Mouse (Mus musculus) forebrain, embryonic 10.5 days (tissue): ENCODE results near the gene Vamp4. TPM values are rescaled to one million over a fixed set of nuclear protein-coding genes. Genes with fewer than 3 reads are reported as not detected.
"Not testable (repeated sequence)": the region's sequence is repeated elsewhere in the genome, so short reads cannot be mapped to it uniquely, and the experiment has no call there.

ENCODE experiments used
- DNase-seq: peaks from one replicate; pipeline ENCODE4 v3.0.0-alpha.2; 2017; ENCODE audit warnings: low spot score; ENCODE audit errors: extremely low spot score
- H3K27ac ChIP-seq: fragments of 300-500 bp; sonication (generic); 2 replicates; pipeline ENCODE4 v1.5.1; 2016; ENCODE audit warnings: mild to moderate bottlenecking
- H3K27me3 ChIP-seq: fragments of 300-500 bp; sonication (generic); 2 replicates; pipeline ENCODE4 v1.6.1; 2016; ENCODE audit warnings: mild to moderate bottlenecking; ENCODE audit not compliant: poor library complexity, severe bottlenecking
- H3K36me3 ChIP-seq: fragments of 300-500 bp; sonication (generic); replicated peaks from 2 replicates; pipeline ENCODE4 v1.6.1; 2016; ENCODE audit warnings: mild to moderate bottlenecking, moderate library complexity
- H3K4me1 ChIP-seq: fragments of 300-500 bp; sonication (generic); 2 replicates; pipeline ENCODE4 v1.6.1; 2016
- H3K4me3 ChIP-seq: fragments of 300-500 bp; sonication (generic); 2 replicates; pipeline ENCODE4 v1.5.1; 2016; ENCODE audit warnings: mild to moderate bottlenecking, moderate library complexity
- H3K9me3 ChIP-seq: fragments of 300-500 bp; sonication (generic); 2 replicates; pipeline ENCODE4 v1.6.1; 2016; ENCODE audit warnings: mild to moderate bottlenecking, moderate library complexity
- WGBS: fragments of 180-500 bp; shearing (Covaris S2); methylation state at CpG from one replicate; pipeline ENCODE4 v1.1.7; 2016; 5-methylcytosine and 5-hydroxymethylcytosine counted together
- polyA plus RNA-seq: library from polyadenylated mRNA; unstranded; fragments of >200 nt; fragmentation: Nextera tagmentation; extraction: Ambion mirVana; gene quantifications from 2 replicates; pipeline ENCODE4 v1.2.1, GENCODE M21; 2016

Vamp4 gene
- polyA plus RNA-seq, 1 experiment from 2014 or later, result 49.0 TPM

DNA sequence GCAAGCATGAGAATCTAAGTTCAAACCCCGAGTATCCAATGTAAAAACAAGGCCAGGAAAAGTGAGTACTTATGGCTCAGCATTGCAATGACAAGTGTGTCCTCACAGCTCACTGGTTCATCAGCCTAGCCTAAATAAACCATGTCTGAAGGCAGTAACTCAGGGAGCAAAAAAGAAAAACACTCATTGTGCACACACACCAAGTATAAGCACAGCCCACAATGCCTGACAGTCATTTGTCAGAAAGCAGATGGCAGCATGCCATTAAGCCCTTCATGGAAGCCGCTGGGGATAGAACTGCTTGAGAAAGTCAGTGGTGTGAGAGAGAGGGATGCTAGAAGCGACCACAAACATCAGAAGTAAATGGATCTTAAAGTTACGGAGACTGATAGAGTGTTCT lies 31.0 kb downstream of the Vamp4 start:
- no peak overlapping the region for H3K4me3 ChIP-seq
- H3K36me3 ChIP-seq, result peaks cover 36% of the 10 kb centered on the region
- no peaks in the 10 kb centered on the region for H3K9me3 ChIP-seq
- DNase-seq, result no peak
- H3K4me1 ChIP-seq, result no peaks in the 10 kb centered on the region
- H3K27ac ChIP-seq, result no peak overlapping the region
- H3K27me3 ChIP-seq, result no peaks in the 10 kb centered on the region
- 85% methylated on average over 4 of the region's 4 CpGs for WGBS

DNA sequence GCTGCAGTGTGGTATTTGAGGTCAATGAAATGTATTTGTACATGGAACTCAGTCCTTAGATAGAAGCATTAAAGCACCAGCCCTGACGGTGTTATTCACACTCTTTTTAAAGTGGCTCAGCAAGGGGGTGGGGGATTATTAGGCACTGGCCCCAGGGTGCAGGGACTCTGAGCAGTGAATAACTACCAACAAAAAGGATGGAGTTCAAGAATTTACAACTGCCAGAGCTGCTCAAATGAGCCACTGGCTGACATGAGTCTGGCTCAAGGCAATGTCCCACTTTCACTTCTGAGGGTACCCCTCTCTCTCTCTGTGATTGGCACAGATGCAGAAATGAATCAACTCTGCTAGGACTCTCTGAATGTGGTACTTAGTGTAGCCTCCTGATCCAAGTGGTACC lies 37.8 kb downstream of the Vamp4 start:
- no peak for DNase-seq
- peaks cover 4% of the 10 kb centered on the region; the same call in 1 of the 2 replicates for H3K36me3 ChIP-seq
- no peaks in the 10 kb centered on the region for H3K27me3 ChIP-seq
- no peak overlapping the region for H3K27ac ChIP-seq
- peaks cover 33% of the 10 kb centered on the region for H3K4me1 ChIP-seq
- WGBS, result 2% methylated on average over 1 of the region's 1 CpGs
- no peaks in the 10 kb centered on the region for H3K9me3 ChIP-seq
- H3K4me3 ChIP-seq, result no peak overlapping the region

DNA sequence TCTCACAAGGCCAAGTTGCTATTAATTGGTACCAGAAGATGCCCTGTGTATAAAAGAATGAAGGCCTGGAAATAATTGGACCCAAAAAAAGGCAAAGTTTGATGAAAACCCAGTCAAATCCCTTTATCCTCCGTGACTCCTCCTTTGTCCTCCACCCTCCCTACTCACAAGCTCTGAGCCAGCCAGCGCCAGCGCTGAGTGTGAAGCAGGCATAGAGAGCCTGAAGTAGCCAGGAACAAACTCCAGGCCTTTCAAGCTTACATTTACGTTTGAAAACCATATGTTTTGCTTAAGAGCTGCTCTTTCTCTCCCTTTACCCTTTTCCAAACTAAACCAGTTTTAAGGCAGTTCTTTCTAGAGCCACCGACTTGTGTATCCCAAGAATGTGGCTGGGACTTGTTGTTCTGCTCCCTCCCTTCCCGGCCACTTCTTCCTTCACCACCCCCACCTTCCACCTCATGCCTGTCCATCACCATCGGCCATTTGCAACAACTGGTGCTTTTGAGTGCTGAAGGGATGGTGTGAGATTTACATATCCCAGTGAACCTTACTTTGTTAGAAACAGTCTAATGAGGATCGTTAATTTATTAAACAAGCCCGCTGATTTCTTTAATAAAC lies 39.4 kb downstream of the Vamp4 start:
- Histone ChIP-seq H3K9me3 (no peaks in the 10 kb centered on the region), H3K4me1 (peaks cover 33% of the 10 kb centered on the region), H3K36me3 (no peaks in the 10 kb centered on the region), H3K4me3 (no peak overlapping the region), H3K27me3 (no peaks in the 10 kb centered on the region), H3K27ac (peak overlapping the region; percentile 54; the same call in 1 of the 2 replicates)
- DNase-seq, result peak; percentile 18
- WGBS, result 40% methylated on average over 9 of the region's 9 CpGs

DNA sequence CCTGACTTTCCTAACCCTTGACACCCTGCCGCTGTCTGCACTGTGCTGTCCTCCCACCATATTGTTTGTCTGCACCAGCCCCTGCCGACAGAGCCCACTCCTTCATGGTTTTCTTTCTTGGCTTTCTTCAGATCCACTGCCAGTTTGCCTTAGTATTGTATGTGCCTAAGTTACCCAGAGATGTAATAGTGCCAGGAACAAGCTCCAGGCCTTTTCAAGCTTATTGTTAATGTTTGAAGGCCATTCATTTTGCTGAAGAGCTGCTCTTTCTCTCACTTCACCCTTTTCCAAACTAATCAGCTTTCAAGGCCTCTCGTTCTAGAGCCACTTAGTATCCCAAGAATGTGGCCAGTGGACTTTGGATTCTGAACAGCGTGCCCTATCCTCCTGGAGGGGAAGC lies 40.9 kb downstream of the Vamp4 start:
- Histone ChIP-seq H3K4me1 (peaks cover 33% of the 10 kb centered on the region), H3K9me3 (no peaks in the 10 kb centered on the region), H3K27ac (no peak overlapping the region), H3K27me3 (no peaks in the 10 kb centered on the region), H3K4me3 (no peak overlapping the region), H3K36me3 (no peaks in the 10 kb centered on the region)
- WGBS, result 60% methylated on average over 4 of the region's 4 CpGs
- DNase-seq, result no peak

DNA sequence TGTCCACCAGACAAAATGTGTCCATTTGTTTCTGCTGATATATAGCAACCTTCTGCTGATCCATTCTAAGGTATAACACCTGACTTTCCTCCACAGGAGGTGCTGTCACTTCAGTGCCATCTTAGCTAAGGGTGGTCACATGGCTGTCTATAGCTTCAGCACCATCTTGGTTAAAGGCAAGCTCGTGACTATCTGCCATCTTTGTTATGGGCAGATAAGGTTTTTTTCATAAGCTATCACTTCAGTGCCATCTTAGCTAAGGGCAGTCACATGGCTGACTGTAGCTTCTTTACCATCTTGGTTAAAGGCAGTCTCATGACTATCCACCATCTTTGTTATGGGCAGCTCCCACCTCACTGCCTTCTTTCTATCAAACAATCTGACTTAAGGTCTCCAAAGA lies 45.2 kb downstream of the Vamp4 start:
- no peak for DNase-seq
- no peaks in the 10 kb centered on the region for H3K36me3 ChIP-seq
- no peaks in the 10 kb centered on the region for H3K27me3 ChIP-seq
- H3K4me1 ChIP-seq, result peaks cover 5% of the 10 kb centered on the region; the same call in 1 of the 2 replicates
- 85% methylated on average over 1 of the region's 1 CpGs for WGBS
- no peaks in the 10 kb centered on the region for H3K9me3 ChIP-seq
- H3K4me3 ChIP-seq, result no peak overlapping the region
- H3K27ac ChIP-seq, result no peak overlapping the region

DNA sequence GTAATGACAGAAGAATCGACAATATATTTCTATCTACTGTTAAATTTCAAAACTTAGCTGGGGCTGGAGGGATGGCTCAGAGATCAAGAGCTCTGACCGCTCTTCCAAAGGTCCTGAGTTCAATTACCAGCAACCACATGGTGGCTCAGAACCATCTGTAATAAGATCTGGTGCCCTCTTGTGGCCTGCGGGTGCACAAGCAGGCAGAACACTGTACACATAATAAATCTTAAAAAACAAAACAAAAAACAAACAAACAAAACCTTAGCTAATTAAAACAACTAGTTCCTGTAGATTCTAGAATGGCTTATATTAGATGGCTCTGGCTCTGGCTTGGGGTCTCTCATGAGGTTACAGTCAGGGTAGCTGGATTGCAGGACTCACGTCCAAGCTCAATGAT lies 50.2 kb downstream of the Vamp4 start:
- Histone ChIP-seq H3K4me3 (no peak overlapping the region), H3K27ac (no peak overlapping the region), H3K4me1 (no peaks in the 10 kb centered on the region), H3K9me3 (no peaks in the 10 kb centered on the region), H3K27me3 (no peaks in the 10 kb centered on the region), H3K36me3 (no peaks in the 10 kb centered on the region)
- DNase-seq, result no peak
- 64% methylated on average over 4 of the region's 4 CpGs for WGBS

DNA sequence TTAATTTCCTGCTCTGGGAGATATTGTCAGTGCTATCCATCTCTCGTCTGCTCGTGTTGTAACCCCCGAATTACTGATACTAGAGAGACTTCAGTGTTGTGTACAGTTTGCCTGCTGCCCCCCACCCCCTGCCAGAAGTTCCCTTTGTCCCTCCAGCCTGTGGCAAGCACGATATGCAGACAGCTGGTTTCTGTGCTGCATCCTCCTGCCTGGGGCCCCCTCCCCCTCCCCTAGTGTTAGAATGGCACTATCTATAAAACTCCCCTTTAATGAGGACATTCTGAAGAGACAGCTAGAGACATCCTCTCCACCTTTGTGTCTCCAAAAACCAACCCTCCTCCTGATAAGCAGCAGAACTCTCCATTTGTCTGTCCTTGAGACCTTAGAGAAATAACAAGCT lies 53.6 kb downstream of the Vamp4 start:
- no peak overlapping the region for H3K27ac ChIP-seq
- no peaks in the 10 kb centered on the region for H3K27me3 ChIP-seq
- H3K36me3 ChIP-seq, result no peaks in the 10 kb centered on the region
- WGBS, result 66% methylated on average over 4 of the region's 4 CpGs
- no peaks in the 10 kb centered on the region for H3K9me3 ChIP-seq
- DNase-seq, result no peak
- H3K4me3 ChIP-seq, result no peak overlapping the region
- no peaks in the 10 kb centered on the region for H3K4me1 ChIP-seq

DNA sequence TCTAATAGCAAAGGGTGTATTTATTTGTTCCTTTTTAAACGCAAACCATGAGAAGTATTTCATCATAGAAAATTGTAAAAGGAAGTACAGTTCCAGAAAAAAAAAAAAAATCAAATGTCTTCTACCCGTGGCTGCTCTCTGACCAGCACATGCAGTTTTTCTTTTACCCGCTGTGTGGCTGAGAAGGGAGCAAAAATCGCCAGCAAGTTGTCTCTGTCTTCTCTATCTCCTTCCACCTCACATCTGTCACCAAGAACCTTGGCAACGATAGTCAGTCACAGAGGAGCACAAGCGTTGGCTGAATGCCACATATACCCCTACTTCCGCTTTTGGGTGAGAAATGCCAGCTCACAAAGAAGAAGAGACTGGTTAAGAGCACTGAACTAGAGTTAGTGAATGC lies 54.9 kb downstream of the Vamp4 start:
- no peaks in the 10 kb centered on the region for H3K36me3 ChIP-seq
- no peaks in the 10 kb centered on the region for H3K4me1 ChIP-seq
- H3K27me3 ChIP-seq, result no peaks in the 10 kb centered on the region
- H3K4me3 ChIP-seq, result no peak overlapping the region
- WGBS, result 78% methylated on average over 7 of the region's 7 CpGs
- no peak overlapping the region for H3K27ac ChIP-seq
- no peak for DNase-seq
- no peaks in the 10 kb centered on the region for H3K9me3 ChIP-seq

DNA sequence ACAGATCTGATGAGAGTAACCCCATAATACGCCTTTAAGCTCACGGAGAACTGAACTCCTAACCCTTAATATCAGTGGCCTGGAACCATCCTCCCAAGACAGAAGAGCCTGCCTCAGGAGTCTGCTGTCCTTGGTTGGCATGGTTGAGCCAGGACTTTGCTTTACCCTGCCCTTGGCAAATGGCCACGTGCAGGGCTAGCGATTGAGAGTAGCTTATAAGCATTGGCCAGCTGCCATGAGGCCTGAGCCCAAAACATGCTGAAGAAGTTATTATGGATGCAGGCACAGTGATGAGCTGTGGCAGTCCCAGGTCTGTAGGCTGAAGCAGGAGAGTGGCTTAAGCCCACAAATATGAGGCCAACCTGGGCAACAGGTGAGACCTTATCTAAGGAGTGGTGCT lies 57.5 kb downstream of the Vamp4 start:
- H3K9me3 ChIP-seq, DNase-seq, H3K4me1 ChIP-seq, H3K36me3 ChIP-seq, H3K27me3 ChIP-seq, H3K4me3 ChIP-seq, H3K27ac ChIP-seq: not testable (repeated sequence)
- WGBS, result 96% methylated on average over 4 of the region's 4 CpGs

DNA sequence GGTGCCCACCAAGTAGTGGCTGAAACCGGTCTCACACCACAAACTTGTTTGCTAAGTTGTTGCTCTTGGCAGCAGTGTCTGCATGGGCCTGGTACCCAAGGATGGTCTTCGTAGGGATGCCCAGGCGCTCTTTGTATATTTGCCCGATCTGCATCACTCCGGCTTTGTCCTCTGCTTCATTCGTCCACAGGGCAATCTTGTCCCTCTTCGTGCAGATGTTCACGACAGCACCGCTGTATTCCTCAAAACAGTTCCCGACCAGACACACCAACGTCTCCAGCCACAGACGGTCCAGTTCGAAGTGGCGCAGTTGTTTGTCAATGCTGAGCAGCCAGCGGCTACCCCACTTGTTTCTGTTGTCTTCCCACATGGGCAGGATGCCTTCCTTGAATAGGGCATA lies 58.0 kb downstream of the Vamp4 start:
- not testable (repeated sequence) for H3K4me3 ChIP-seq, H3K9me3 ChIP-seq, H3K27ac ChIP-seq, H3K4me1 ChIP-seq, H3K36me3 ChIP-seq, DNase-seq, H3K27me3 ChIP-seq
- WGBS, result 95% methylated on average over 15 of the region's 15 CpGs

DNA sequence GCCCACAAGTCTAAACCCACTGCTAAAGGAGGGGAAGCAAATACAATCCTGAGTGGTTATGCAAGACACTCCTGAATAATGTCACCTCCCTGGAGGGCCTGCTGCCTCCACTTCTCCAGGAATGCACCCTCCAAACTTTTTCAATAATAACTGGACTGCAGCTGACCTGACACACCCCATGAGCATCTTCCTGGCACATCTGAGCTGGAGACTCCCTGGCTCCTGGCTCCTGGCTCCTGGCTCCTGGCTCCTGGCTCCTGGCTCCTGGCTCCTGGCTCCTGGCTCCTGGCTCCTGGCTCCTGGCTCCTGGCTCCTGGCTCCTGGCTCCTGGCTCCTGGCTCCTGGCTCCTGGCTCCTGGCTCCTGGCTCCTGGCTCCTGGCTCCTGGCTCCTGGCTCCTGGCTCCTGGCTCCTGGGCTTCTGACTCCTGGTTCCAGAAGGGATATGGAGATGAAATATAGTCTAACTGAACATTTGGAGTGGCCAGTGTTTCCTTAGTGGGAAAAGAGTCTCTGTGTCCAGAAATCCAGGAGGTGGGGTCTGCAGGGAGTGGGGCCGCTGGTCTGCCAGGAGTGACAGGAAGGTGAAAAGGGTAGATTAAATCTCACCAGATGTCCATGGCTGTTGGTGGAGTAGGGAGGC lies 65.1 kb downstream of the Vamp4 start:
- not testable (repeated sequence) for H3K9me3 ChIP-seq, H3K27me3 ChIP-seq, H3K27ac ChIP-seq, DNase-seq, H3K36me3 ChIP-seq, H3K4me3 ChIP-seq
- peaks cover 10% of the 10 kb centered on the region; the same call in 1 of the 2 replicates for H3K4me1 ChIP-seq
- WGBS, result 70% methylated on average over 1 of the region's 1 CpGs

DNA sequence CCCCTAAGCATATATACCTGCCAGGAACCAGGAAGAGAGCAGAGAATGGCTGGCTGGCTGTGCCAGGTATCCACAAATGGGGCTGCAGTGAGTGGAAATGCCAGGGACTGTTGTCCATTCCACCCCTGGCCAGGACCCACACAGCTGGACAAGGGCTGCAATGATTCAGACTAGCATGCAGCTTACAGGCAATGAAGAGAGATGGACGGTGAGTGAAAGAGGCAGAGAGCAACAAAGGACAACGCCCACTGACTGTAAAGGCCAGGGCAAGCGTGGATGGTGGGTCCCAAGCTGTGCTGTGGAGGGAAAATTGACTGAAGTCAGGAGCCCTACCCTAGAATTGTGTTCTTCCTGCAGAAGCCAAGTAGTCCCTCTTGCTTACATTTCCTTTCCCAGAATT lies 66.2 kb downstream of the Vamp4 start:
- no peaks in the 10 kb centered on the region; the same call in 1 of the 2 replicates for H3K9me3 ChIP-seq
- H3K27me3 ChIP-seq, result no peaks in the 10 kb centered on the region
- WGBS, result 81% methylated on average over 3 of the region's 3 CpGs
- no peaks in the 10 kb centered on the region for H3K36me3 ChIP-seq
- no peak for DNase-seq
- peaks cover 10% of the 10 kb centered on the region; the same call in 1 of the 2 replicates for H3K4me1 ChIP-seq
- no peak overlapping the region for H3K27ac ChIP-seq
- no peak overlapping the region for H3K4me3 ChIP-seq

DNA sequence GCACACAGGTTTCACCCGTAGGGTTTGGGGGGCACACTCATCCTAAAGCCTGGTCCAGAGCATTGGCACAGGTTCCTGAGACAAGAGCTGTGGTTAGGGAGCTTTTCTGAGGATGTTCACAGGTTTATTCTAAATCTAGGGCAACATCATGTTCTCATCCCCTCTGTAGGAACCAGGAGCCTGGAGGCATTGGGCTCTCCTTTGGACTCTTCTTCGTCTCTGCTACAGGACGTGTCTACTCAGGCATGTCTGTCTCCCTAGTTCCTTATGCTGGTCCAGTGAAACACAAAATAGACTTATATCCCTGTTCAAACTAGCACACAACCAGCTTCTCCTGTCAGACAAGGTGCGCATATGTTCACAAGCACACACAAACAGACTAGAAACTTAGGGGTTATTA lies 68.2 kb downstream of the Vamp4 start:
- no peaks in the 10 kb centered on the region for H3K36me3 ChIP-seq
- no peaks in the 10 kb centered on the region; the same call in 1 of the 2 replicates for H3K9me3 ChIP-seq
- 84% methylated on average over 4 of the region's 4 CpGs for WGBS
- no peak for DNase-seq
- H3K27ac ChIP-seq, result no peak overlapping the region
- H3K4me1 ChIP-seq, result peaks cover 10% of the 10 kb centered on the region; the same call in 1 of the 2 replicates
- H3K4me3 ChIP-seq, result no peak overlapping the region
- H3K27me3 ChIP-seq, result no peaks in the 10 kb centered on the region
